Mouse (Mus musculus) neural tube, embryonic 11.5 days (tissue): ENCODE measurements around the gene Rnf44. TPM values are rescaled to one million over a fixed set of nuclear protein-coding genes. Genes with fewer than 3 reads are reported as not detected.

ENCODE experiments used
- ATAC-seq: fragments of 200-750 bp; cut with Nextera tagmentation; 2 replicates; pipeline ENCODE4 v1.8.0; 2017; ENCODE audit warnings: moderate number of reproducible peaks, mild to moderate bottlenecking, moderate TSS enrichment, moderate library complexity; ENCODE audit not compliant: insufficient read depth, low FRiP score, low TSS enrichment
- DNase-seq: peaks from one replicate; pipeline ENCODE4 v3.0.0-alpha.2; 2015; ENCODE audit warnings: low spot score
- H3K27ac ChIP-seq: fragments of 300-500 bp; sonication (generic); 2 replicates; pipeline ENCODE4 v1.5.1; 2014; ENCODE audit warnings: low read depth, mild to moderate bottlenecking, low read length
- H3K27me3 ChIP-seq: fragments of 300-500 bp; sonication (generic); 2 replicates; pipeline ENCODE4 v1.6.1; 2014; ENCODE audit warnings: mild to moderate bottlenecking, low read length, mixed read lengths; ENCODE audit not compliant: control insufficient read depth, insufficient read depth
- H3K36me3 ChIP-seq: fragments of 300-500 bp; sonication (generic); 2 replicates; pipeline ENCODE4 v1.6.1; 2014; ENCODE audit warnings: mild to moderate bottlenecking, low read length, moderate library complexity, mixed read lengths; ENCODE audit not compliant: control insufficient read depth, insufficient read depth
- H3K4me1 ChIP-seq: fragments of 300-500 bp; sonication (generic); 2 replicates; pipeline ENCODE4 v1.6.1; 2014; ENCODE audit warnings: low read length, mixed read lengths; ENCODE audit not compliant: control insufficient read depth, insufficient read depth
- H3K4me2 ChIP-seq: fragments of 300-500 bp; sonication (generic); 2 replicates; pipeline ENCODE4 v1.6.1; 2014; ENCODE audit warnings: low read depth, mild to moderate bottlenecking, moderate library complexity
- H3K4me3 ChIP-seq: fragments of 300-500 bp; sonication (generic); 2 replicates; pipeline ENCODE4 v1.5.1; 2014; ENCODE audit warnings: low read depth, low read length
- H3K9ac ChIP-seq: fragments of 300-500 bp; sonication (generic); 2 replicates; pipeline ENCODE4 v1.6.1; 2014; ENCODE audit warnings: mild to moderate bottlenecking, low read length
- H3K9me3 ChIP-seq: fragments of 300-500 bp; sonication (generic); 2 replicates; pipeline ENCODE4 v1.6.1; 2016; ENCODE audit warnings: low read length; ENCODE audit not compliant: control insufficient read depth
- WGBS: fragments of 180-500 bp; shearing (Covaris S2); extraction: QIAGEN DNeasy Blood & Tissue Kit; methylation state at CpG from one replicate; pipeline ENCODE4 v1.1.7; 2014; 5-methylcytosine and 5-hydroxymethylcytosine counted together
- polyA plus RNA-seq: library from polyadenylated mRNA; unstranded; fragments of >200 nt; fragmentation: Nextera tagmentation; extraction: Ambion mirVana; gene quantifications from 2 replicates; pipeline ENCODE4 v1.2.1, GENCODE M21; 2014

The Rnf44 gene
- 126 and 130 TPM in 2 replicates for polyA plus RNA-seq

- ATAC-seq, result peak; percentile 97
- no peaks in the 10 kb centered on the region for H3K27me3 ChIP-seq
- DNase-seq, result peak; percentile 100
- peak within 1 kb of the TSS; percentile 85 for H3K27ac ChIP-seq
- H3K4me1 ChIP-seq, result peaks cover 15% of the 10 kb centered on the region
- peak within 1 kb of the TSS; percentile 93 for H3K9ac ChIP-seq
- H3K36me3 ChIP-seq, result no peaks in the 10 kb centered on the region
- peak within 1 kb of the TSS; percentile 79 for H3K4me2 ChIP-seq
- H3K9me3 ChIP-seq, result no peaks in the 10 kb centered on the region
- H3K4me3 ChIP-seq, result peak within 1 kb of the TSS; percentile 71
- WGBS, result under 1% methylated on average over 76 of the region's 92 CpGs
These were observed at the start of gene Rnf44 for GRCm38 (mm10) chr13:54693558-54694347. Gene Rnf44, minus strand, starts transcription at chr13:54693907.

- Histone ChIP-seq H3K4me2 (peak overlapping the region; percentile 44), H3K27me3 (peaks cover 38% of the 10 kb centered on the region), H3K36me3 (no peaks in the 10 kb centered on the region), H3K27ac (no peak overlapping the region), H3K4me1 (0 out of 2 replicates have a peak, but pooled peaks cover 2% of the 10 kb centered on the region), H3K4me3 (peak overlapping the region; percentile 25), H3K9ac (no peak overlapping the region; the same call in 1 of the 2 replicates), H3K9me3 (no peaks in the 10 kb centered on the region)
- DNase-seq, result no peak
- ATAC-seq, result no peak
- whole genome bisulfite sequencing, result 4% methylated on average over 33 of the region's 34 CpGs
These were observed 44.5 kb upstream of the Rnf44 start for GRCm38 (mm10) chr13:54738213-54738601.

GRCm38 (mm10) chr13:54737488-54738212 lies 43.9 kb upstream of the Rnf44 start:
- DNase-seq (peak; percentile 69), ATAC-seq (no peak)
- H3K4me2 ChIP-seq, result peak overlapping the region; percentile 44
- H3K36me3 ChIP-seq, result no peaks in the 10 kb centered on the region
- H3K9ac ChIP-seq, result no peak overlapping the region; the same call in 1 of the 2 replicates
- H3K27me3 ChIP-seq, result peaks cover 38% of the 10 kb centered on the region
- H3K27ac ChIP-seq, result no peak overlapping the region
- WGBS, result 2% methylated on average over 79 of the region's 87 CpGs
- 0 out of 2 replicates have a peak, but pooled peaks cover 2% of the 10 kb centered on the region for H3K4me1 ChIP-seq
- no peaks in the 10 kb centered on the region for H3K9me3 ChIP-seq
- peak overlapping the region; percentile 25 for H3K4me3 ChIP-seq

GRCm38 (mm10) chr13:54736931-54737330 lies 43.2 kb upstream of the Rnf44 start:
- H3K9me3 ChIP-seq, result no peaks in the 10 kb centered on the region
- no peak overlapping the region for H3K4me3 ChIP-seq
- ATAC-seq (no peak), DNase-seq (no peak)
- 11% methylated on average over 3 of the region's 3 CpGs for WGBS
- H3K27me3 ChIP-seq, result peaks cover 38% of the 10 kb centered on the region
- no peak overlapping the region for H3K4me2 ChIP-seq
- no peak overlapping the region for H3K9ac ChIP-seq
- no peaks in the 10 kb centered on the region for H3K36me3 ChIP-seq
- H3K27ac ChIP-seq, result no peak overlapping the region
- H3K4me1 ChIP-seq, result 0 out of 2 replicates have a peak, but pooled peaks cover 2% of the 10 kb centered on the region

GRCm38 (mm10) chr13:54726131-54726530 lies 32.4 kb upstream of the Rnf44 start:
- 80% methylated on average over 11 of the region's 11 CpGs for WGBS
- Histone ChIP-seq H3K27me3 (no peaks in the 10 kb centered on the region), H3K4me3 (no peak overlapping the region), H3K9ac (no peak overlapping the region), H3K4me2 (no peak overlapping the region), H3K36me3 (no peaks in the 10 kb centered on the region), H3K4me1 (no peaks in the 10 kb centered on the region), H3K27ac (no peak overlapping the region), H3K9me3 (no peaks in the 10 kb centered on the region)
- DNase-seq (no peak), ATAC-seq (no peak)

GRCm38 (mm10) chr13:54723143-54723542 lies 29.4 kb upstream of the Rnf44 start:
- Histone ChIP-seq H3K9me3 (no peaks in the 10 kb centered on the region), H3K9ac (no peak overlapping the region), H3K4me2 (no peak overlapping the region), H3K4me1 (peaks cover 1% of the 10 kb centered on the region; the same call in 1 of the 2 replicates), H3K4me3 (no peak overlapping the region), H3K36me3 (no peaks in the 10 kb centered on the region), H3K27ac (no peak overlapping the region), H3K27me3 (no peaks in the 10 kb centered on the region)
- 90% methylated on average over 3 of the region's 3 CpGs for WGBS
- ATAC-seq, result no peak
- DNase-seq, result no peak

- no peak for ATAC-seq
- Histone ChIP-seq H3K27ac (no peak overlapping the region), H3K4me1 (peaks cover 7% of the 10 kb centered on the region; the same call in 1 of the 2 replicates), H3K36me3 (no peaks in the 10 kb centered on the region), H3K9ac (no peak overlapping the region), H3K4me3 (no peak overlapping the region), H3K27me3 (peaks cover 4% of the 10 kb centered on the region; the same call in 1 of the 2 replicates), H3K4me2 (no peak overlapping the region), H3K9me3 (no peaks in the 10 kb centered on the region)
- WGBS, result 5% methylated on average over 5 of the region's 5 CpGs
- DNase-seq, result peak; percentile 61
These were observed 23.2 kb upstream of the Rnf44 start for GRCm38 (mm10) chr13:54716916-54717315.

GRCm38 (mm10) chr13:54714996-54715395 lies 21.3 kb upstream of the Rnf44 start:
- 82% methylated on average over 10 of the region's 10 CpGs for WGBS
- Histone ChIP-seq H3K4me2 (no peak overlapping the region), H3K27ac (no peak overlapping the region), H3K27me3 (peaks cover 4% of the 10 kb centered on the region; the same call in 1 of the 2 replicates), H3K9ac (no peak overlapping the region), H3K4me3 (no peak overlapping the region), H3K36me3 (no peaks in the 10 kb centered on the region), H3K4me1 (peaks cover 7% of the 10 kb centered on the region; the same call in 1 of the 2 replicates), H3K9me3 (no peaks in the 10 kb centered on the region)
- ATAC-seq (no peak), DNase-seq (no peak)
